Mouse (Mus musculus) hindbrain, embryonic 10.5 days (tissue): ENCODE measurements at regions not wholly inside any gene's neighbourhood (a gene's known extent, or its start where the extent isn't known, plus 50 kb on each side); places are given as distances from the start of the nearest gene placed in this dataset.

Source experiments
- DNase-seq: peaks from one replicate; pipeline ENCODE4 v3.0.0-alpha.2; 2017; ENCODE audit warnings: low spot score
- H3K27ac ChIP-seq: fragments of 300-500 bp; sonication (generic); 2 replicates; pipeline ENCODE4 v1.5.1; 2016; ENCODE audit warnings: mild to moderate bottlenecking, moderate library complexity
- H3K27me3 ChIP-seq: fragments of 300-500 bp; sonication (generic); 2 replicates; pipeline ENCODE4 v1.6.1; 2016; ENCODE audit warnings: mild to moderate bottlenecking; ENCODE audit not compliant: poor library complexity, insufficient read depth, severe bottlenecking
- H3K36me3 ChIP-seq: fragments of 300-500 bp; sonication (generic); 2 replicates; pipeline ENCODE4 v1.6.1; 2016; ENCODE audit warnings: mild to moderate bottlenecking, moderate library complexity
- H3K4me1 ChIP-seq: fragments of 300-500 bp; sonication (generic); replicated peaks from 2 replicates; pipeline ENCODE4 v1.6.1; 2016; ENCODE audit warnings: mild to moderate bottlenecking
- H3K4me3 ChIP-seq: fragments of 300-500 bp; sonication (generic); 2 replicates; pipeline ENCODE4 v1.5.1; 2016; ENCODE audit warnings: mild to moderate bottlenecking, moderate library complexity
- H3K9me3 ChIP-seq: fragments of 300-500 bp; sonication (generic); 2 replicates; pipeline ENCODE4 v1.6.1; 2016; ENCODE audit warnings: mild to moderate bottlenecking, moderate library complexity
- WGBS: fragments of 180-500 bp; shearing (Covaris S2); methylation state at CpG from one replicate; pipeline ENCODE4 v1.1.7; 2016; 5-methylcytosine and 5-hydroxymethylcytosine counted together

DNA sequence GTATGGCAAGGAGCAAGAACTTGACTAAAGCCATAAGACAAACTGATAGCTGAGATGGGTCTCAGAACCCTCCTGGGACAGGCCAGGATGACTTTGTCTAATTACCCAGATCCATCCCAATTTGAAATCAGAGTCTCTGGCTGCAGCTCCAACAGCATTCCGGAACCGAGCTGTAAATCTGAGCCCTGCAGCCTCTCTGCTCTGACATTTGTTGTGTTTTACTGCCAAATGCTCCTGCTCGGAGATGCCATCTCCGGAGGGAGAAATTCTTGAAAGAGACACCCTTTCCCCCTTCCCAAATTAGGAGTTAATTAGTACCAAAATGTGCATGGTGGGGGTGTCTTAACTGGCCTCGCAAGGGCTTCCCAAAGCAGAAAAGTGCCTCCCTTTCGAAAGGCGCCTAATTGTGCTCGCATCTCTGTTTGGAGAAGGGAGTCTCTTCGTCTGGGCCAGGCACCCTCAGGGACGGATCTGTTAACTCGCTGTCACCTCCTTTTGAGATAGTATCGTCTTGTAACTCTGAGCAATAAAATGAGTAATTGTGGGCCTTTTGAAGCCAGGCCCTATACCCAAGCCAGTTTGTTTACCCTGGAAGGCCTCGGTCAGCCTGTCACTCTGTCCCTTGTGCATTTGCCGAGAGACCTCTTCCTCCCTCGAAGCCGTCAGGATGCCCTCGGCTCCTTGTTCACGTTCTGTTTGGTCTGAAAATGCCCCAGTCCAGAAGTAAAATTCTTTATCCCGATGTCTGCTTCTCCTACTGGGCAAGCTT is 223.7 kb downstream of the Ttc32 start:
- Histone ChIP-seq H3K36me3 (no peaks in the 10 kb centered on the region), H3K27me3 (no peaks in the 10 kb centered on the region), H3K4me1 (0 out of 2 replicates have a peak, but pooled peaks cover 5% of the 10 kb centered on the region), H3K9me3 (no peaks in the 10 kb centered on the region), H3K4me3 (no peak overlapping the region), H3K27ac (no peak overlapping the region)
- DNase-seq, result no peak
- WGBS, result 50% methylated on average over 19 of the region's 19 CpGs

DNA sequence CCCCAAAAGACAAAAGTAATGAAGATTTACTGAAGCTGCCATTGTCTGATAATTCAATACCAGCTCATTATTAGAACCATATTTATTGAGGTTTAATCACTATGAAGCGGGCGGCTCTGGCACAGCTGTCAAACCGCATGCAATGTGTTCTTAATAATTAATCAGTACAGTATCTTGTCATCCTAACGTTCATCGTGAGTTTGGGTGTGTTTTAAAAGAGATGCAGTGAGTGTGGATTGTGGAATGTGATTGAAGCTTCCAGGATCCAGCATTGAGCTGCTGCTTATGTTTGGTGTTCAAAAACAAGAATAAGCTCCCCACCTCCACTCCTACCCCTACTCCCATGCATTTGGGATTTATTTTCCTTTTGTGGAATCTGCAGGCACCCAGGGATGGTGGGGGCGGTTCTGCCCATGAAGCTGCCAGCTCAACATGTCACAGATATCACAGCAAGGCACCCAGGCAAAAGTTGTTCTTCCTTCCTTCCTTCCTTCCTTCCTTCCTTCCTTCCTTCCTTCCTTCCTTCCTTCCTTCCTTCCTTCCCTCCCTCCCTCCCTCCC is 224.6 kb downstream of the Ttc32 start:
- no peak overlapping the region for H3K27ac ChIP-seq
- no peaks in the 10 kb centered on the region for H3K9me3 ChIP-seq
- H3K36me3 ChIP-seq, result no peaks in the 10 kb centered on the region
- 0 out of 2 replicates have a peak, but pooled peaks cover 5% of the 10 kb centered on the region for H3K4me1 ChIP-seq
- 76% methylated on average over 6 of the region's 6 CpGs for WGBS
- H3K4me3 ChIP-seq, result no peak overlapping the region
- no peaks in the 10 kb centered on the region for H3K27me3 ChIP-seq
- no peak for DNase-seq

- DNase-seq, result no peak
- 80% methylated on average over 10 of the region's 10 CpGs for WGBS
- no peak overlapping the region for H3K27ac ChIP-seq
Observed at GRCm38 (mm10) chr12:9255661-9256486, 226.1 kb downstream of the Ttc32 start.

GRCm38 (mm10) chr12:9256487-9256820 is 226.7 kb downstream of the Ttc32 start:
- H3K9me3 ChIP-seq, result no peaks in the 10 kb centered on the region
- H3K36me3 ChIP-seq, result no peaks in the 10 kb centered on the region
- H3K4me1 ChIP-seq, result 0 out of 2 replicates have a peak, but pooled peaks cover 5% of the 10 kb centered on the region
- H3K4me3 ChIP-seq, result no peak overlapping the region
- no peaks in the 10 kb centered on the region for H3K27me3 ChIP-seq
- no peak for DNase-seq
- H3K27ac ChIP-seq, result no peak overlapping the region

More at GRCm38 (mm10) chr12:9255661-9256486, 226.1 kb downstream of the Ttc32 start:
- Histone ChIP-seq H3K4me3 (no peak overlapping the region), H3K9me3 (no peaks in the 10 kb centered on the region), H3K36me3 (no peaks in the 10 kb centered on the region), H3K27me3 (no peaks in the 10 kb centered on the region), H3K4me1 (0 out of 2 replicates have a peak, but pooled peaks cover 5% of the 10 kb centered on the region)

- no peak for DNase-seq
- WGBS, result 89% methylated on average over 1 of the region's 1 CpGs
- H3K4me3 ChIP-seq, result no peak overlapping the region
Observed at GRCm38 (mm10) chr12:9258221-9258620, 228.4 kb downstream of the Ttc32 start.

DNA sequence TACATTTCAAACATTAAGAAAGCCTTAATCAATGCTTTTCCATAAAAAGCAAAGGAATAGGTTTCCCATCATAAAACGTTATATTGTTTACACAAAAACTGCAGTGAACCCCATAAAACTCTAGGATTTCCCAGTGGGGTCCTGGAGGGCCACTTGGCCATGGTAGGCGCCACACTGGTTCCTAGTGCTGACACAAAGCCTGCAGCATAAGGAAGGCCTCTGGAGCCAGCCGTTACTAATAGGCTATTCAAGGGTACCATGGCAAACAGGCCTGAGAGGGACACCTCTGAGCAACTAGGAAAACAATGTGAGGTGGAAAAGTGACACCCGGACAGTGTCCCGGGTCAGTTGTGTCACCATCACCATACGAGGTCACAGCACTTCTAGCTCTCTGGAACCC is 231.9 kb downstream of the Ttc32 start:
- H3K4me3 ChIP-seq, result no peak overlapping the region
- H3K27ac ChIP-seq, result no peak overlapping the region
- H3K27me3 ChIP-seq, result no peaks in the 10 kb centered on the region
- WGBS, result 43% methylated on average over 6 of the region's 6 CpGs
- peaks cover 4% of the 10 kb centered on the region; the same call in 1 of the 2 replicates for H3K4me1 ChIP-seq
- H3K9me3 ChIP-seq, result no peaks in the 10 kb centered on the region
- H3K36me3 ChIP-seq, result no peaks in the 10 kb centered on the region
- peak; percentile 7 for DNase-seq

More at GRCm38 (mm10) chr12:9258221-9258620, 228.4 kb downstream of the Ttc32 start:
- no peaks in the 10 kb centered on the region for H3K36me3 ChIP-seq
- H3K27ac ChIP-seq, result no peak overlapping the region
- no peaks in the 10 kb centered on the region for H3K27me3 ChIP-seq
- peaks cover 9% of the 10 kb centered on the region; the same call in 1 of the 2 replicates for H3K4me1 ChIP-seq
- H3K9me3 ChIP-seq, result no peaks in the 10 kb centered on the region

DNA sequence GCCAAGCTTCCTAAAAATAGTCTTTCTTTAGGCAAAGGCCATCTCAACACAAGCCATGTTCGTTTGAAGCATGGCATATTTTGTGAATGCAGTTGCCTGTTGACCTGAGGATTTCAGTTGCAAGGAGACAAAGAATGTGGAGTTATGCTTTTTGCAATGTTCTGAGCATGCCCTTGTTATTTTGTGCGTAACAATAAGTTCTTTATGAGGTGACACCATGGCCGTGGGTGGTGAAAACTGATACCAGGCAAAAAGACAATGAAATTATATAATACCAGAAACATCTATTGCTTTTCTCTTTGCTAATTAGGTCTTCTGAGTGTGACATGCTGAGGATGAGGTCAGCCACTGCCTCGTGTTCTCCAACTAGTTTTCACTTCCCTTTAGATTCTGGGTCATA is 236.4 kb downstream of the Ttc32 start:
- H3K4me1 ChIP-seq, result peaks cover 4% of the 10 kb centered on the region; the same call in 1 of the 2 replicates
- DNase-seq, result no peak
- no peaks in the 10 kb centered on the region for H3K36me3 ChIP-seq
- WGBS, result 76% methylated on average over 4 of the region's 4 CpGs
- H3K27me3 ChIP-seq, result no peaks in the 10 kb centered on the region
- no peak overlapping the region for H3K27ac ChIP-seq
- H3K4me3 ChIP-seq, result no peak overlapping the region
- no peaks in the 10 kb centered on the region for H3K9me3 ChIP-seq

- 92% methylated on average over 2 of the region's 2 CpGs for WGBS
- Histone ChIP-seq H3K27me3 (no peaks in the 10 kb centered on the region), H3K27ac (no peak overlapping the region), H3K4me3 (no peak overlapping the region), H3K36me3 (no peaks in the 10 kb centered on the region), H3K4me1 (no peaks in the 10 kb centered on the region), H3K9me3 (no peaks in the 10 kb centered on the region)
- no peak for DNase-seq
Observed at GRCm38 (mm10) chr12:9271484-9271883, 241.7 kb downstream of the Ttc32 start.

DNA sequence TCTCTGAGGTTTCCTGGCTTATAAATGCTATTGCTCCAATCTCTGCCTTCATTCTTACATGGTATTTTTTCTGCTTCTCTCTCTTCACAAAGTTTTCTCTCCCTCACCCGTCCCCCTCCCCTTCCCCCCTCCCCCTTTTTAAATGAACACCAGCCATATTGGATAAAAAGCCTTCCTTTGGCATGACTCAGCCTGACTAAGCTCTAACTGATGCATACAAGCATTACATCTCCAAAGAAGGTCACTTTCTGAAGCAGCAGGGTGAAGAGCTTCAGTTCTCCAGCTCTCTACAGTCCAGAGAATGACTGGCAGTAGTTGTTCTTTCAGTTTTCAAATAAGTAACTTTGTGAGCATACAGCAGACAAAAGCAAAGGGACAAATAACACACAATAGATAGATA is 244.4 kb downstream of the Ttc32 start:
- no peak overlapping the region for H3K4me3 ChIP-seq
- H3K9me3 ChIP-seq, result no peaks in the 10 kb centered on the region
- no peaks in the 10 kb centered on the region for H3K36me3 ChIP-seq
- no peak for DNase-seq
- 0 out of 2 replicates have a peak, but pooled peaks cover 4% of the 10 kb centered on the region for H3K4me1 ChIP-seq
- H3K27me3 ChIP-seq, result no peaks in the 10 kb centered on the region
- WGBS, result 68% methylated on average over 1 of the region's 1 CpGs
- no peak overlapping the region for H3K27ac ChIP-seq

GRCm38 (mm10) chr12:9275697-9276096 is 245.9 kb downstream of the Ttc32 start:
- Histone ChIP-seq H3K36me3 (no peaks in the 10 kb centered on the region), H3K27me3 (no peaks in the 10 kb centered on the region), H3K4me3 (no peak overlapping the region), H3K9me3 (no peaks in the 10 kb centered on the region), H3K27ac (no peak overlapping the region), H3K4me1 (0 out of 2 replicates have a peak, but pooled peaks cover 4% of the 10 kb centered on the region)
- DNase-seq, result no peak
- 94% methylated on average over 7 of the region's 7 CpGs for WGBS

DNA sequence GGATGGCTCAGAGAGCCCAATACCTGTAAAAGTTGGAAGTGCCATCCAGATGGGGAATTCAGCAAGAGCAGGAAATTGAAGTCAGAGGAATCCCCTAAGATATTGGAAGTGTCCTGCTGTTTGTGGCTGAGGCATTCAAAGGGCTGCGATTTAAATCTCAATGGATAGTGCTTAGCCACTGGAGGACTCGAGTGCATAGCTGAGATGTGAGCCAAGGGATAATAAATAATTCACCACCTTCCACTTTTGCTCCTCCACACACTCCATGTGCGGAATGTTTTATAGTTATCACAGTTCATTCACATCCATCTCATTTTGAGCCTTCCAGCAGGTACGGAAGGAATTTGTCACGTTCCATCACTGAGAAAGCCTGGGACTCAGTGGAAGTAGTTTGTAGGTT is 248.9 kb downstream of the Ttc32 start:
- no peaks in the 10 kb centered on the region for H3K36me3 ChIP-seq
- no peak overlapping the region for H3K4me3 ChIP-seq
- H3K27me3 ChIP-seq, result no peaks in the 10 kb centered on the region
- 27% methylated on average over 5 of the region's 5 CpGs for WGBS
- H3K27ac ChIP-seq, result no peak overlapping the region
- DNase-seq, result no peak
- H3K4me1 ChIP-seq, result 0 out of 2 replicates have a peak, but pooled peaks cover 4% of the 10 kb centered on the region
- H3K9me3 ChIP-seq, result no peaks in the 10 kb centered on the region

DNA sequence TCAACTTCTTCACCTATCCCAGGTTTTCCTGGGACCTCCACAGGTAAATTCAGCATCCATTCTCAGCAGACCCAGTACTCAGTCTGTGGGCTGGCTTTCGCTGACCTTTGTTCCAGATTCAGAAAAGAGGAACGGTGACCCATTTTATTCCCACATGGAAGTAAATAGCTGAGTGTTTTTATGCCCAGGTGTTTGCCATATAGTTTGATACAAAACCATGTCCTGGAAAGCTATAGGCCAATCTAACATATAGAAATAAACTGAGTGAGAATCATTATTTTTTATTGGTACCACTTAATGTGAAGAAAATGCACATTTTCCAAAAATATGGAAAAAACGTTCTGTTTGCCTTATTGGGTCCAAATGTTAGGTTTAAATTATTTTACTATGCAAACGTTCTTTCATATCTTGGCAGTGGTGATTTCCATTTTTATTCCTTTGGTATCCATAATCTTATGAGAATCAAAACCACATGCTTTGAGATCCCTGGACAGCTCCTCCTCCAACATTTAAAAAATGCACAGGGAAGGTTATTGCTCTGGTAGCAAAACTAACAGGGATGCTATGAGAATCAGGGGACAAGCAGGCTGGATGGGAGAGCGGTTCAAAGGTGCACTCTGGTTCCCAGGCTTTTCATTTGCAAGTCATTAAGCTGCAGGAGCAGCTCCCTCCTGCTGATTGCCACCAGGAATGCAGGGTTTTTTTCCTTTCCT is 250.3 kb downstream of the Ttc32 start:
- Histone ChIP-seq H3K27me3 (no peaks in the 10 kb centered on the region), H3K27ac (no peak overlapping the region), H3K36me3 (no peaks in the 10 kb centered on the region), H3K4me1 (0 out of 2 replicates have a peak, but pooled peaks cover 4% of the 10 kb centered on the region), H3K4me3 (no peak overlapping the region), H3K9me3 (no peaks in the 10 kb centered on the region)
- no peak for DNase-seq
- WGBS, result 47% methylated on average over 5 of the region's 5 CpGs
